Mouse (Mus musculus) lung, postnatal 10 days (tissue): ENCODE data around the gene Krt33b.

ENCODE experiments used
- DNase-seq: peaks from one replicate; pipeline ENCODE4 v3.0.0; 2021

The Krt33b gene

DNA sequence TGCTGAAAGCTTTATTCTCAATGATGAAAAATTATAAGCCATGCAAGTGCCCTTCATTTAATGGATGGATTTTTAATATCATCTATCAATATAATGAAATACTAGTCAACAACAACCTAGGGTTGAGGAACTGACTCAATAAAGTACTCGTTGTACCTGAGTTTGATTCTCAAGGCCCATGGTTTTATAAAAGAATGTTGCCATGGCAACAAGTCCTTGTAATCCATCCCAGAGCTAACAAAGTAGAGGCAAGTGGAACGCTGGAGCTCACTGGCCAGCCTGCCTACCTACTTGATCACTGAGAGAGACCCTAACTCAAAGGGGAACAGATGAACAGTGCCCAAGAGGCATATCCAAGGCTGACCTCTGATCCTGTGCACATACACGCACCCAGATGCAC lies 39.1 kb downstream of the Krt33b start:
- DNase-seq: no peak

- DNase-seq: no peak
These were observed 39.7 kb downstream of the Krt33b start for GRCm38 (mm10) chr11:99989881-99990405.

DNA sequence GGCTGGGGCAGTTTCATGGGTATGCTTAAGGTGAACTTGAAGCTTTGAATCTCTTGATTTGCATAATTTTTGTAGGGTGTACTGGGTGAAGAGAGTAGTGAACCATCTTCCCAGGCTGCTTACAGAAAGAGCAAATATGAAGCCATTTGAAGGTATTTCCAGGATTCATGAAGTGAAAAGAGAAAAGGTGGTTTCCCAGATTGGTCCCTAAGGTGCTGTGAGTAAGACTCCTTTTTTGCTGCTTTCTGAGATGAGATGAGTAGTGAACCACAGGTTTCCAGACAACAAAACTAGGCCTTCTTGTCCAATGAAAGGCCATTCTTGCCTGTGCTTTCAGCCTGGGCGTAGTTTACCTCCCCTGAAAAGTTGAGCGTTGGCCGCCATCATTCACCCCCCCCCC lies 41.1 kb downstream of the Krt33b start:
- DNase-seq: no peak

- DNase-seq: no peak
These were observed 43.5 kb downstream of the Krt33b start, which contains the start of gene Krtap16-1 for GRCm38 (mm10) chr11:99986180-99986647. TSS of gene Krtap16-1 (minus strand) at chr11:99986597.

- DNase-seq: no peak
These were observed 44.2 kb downstream of the Krt33b start for GRCm38 (mm10) chr11:99985291-99986092.

DNA sequence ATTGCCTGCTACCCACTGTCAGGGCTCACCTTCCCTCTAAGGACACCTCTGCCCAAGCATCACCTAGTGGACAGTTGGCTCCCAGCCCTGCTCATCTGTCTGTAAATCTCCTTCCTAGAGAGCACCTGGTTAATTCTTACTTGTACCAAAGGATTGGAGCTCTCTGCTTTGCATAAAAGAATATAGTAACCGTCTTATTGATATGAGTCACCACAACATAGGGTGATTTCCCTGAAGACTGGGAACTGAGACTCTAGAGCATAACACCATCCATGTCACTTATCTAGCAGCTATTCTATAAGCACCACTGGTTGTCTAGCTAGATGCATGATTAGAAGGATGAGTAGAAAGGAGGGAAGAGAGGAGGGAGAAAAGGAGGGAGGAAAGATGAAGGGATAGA lies 46.2 kb downstream of the Krt33b start:
- no peak for DNase-seq

- no peak for DNase-seq
These were observed 46.9 kb downstream of the Krt33b start for GRCm38 (mm10) chr11:99982731-99983130.

GRCm38 (mm10) chr11:99978953-99979352 lies 50.7 kb downstream of the Krt33b start, which contains the start of gene Krtap29-1:
TSS of gene Krtap29-1 (minus strand) at chr11:99979053.
- DNase-seq: no peak
